Mouse (Mus musculus) neural tube, embryonic 13.5 days (tissue): ENCODE measurements at regions not wholly inside any gene's neighbourhood (a gene's known extent, or its start where the extent isn't known, plus 50 kb on each side); places are given as distances from the start of the nearest gene placed in this dataset.

ENCODE experiments used
- ATAC-seq: fragments of 200-750 bp; cut with Nextera tagmentation; 2 replicates; pipeline ENCODE4 v1.8.0; 2017; ENCODE audit warnings: low read depth, mild to moderate bottlenecking, moderate TSS enrichment, moderate library complexity
- H3K27ac ChIP-seq: fragments of 300-500 bp; sonication (generic); replicated peaks from 2 replicates; pipeline ENCODE4 v1.5.1; 2015; ENCODE audit warnings: moderate library complexity, mild to moderate bottlenecking, inconsistent platforms
- H3K27me3 ChIP-seq: fragments of 300-500 bp; sonication (generic); 2 replicates; pipeline ENCODE4 v1.6.1; 2015; ENCODE audit warnings: mild to moderate bottlenecking, inconsistent platforms
- H3K36me3 ChIP-seq: fragments of 300-500 bp; sonication (generic); 2 replicates; pipeline ENCODE4 v1.6.1; 2015; ENCODE audit warnings: mild to moderate bottlenecking, inconsistent platforms
- H3K4me1 ChIP-seq: fragments of 300-500 bp; sonication (generic); replicated peaks from 2 replicates; pipeline ENCODE4 v1.6.1; 2015; ENCODE audit warnings: inconsistent platforms
- H3K4me2 ChIP-seq: fragments of 300-500 bp; sonication (generic); 2 replicates; pipeline ENCODE4 v1.6.1; 2015; ENCODE audit warnings: inconsistent platforms, mild to moderate bottlenecking, moderate library complexity
- H3K4me3 ChIP-seq: fragments of 300-500 bp; sonication (generic); 2 replicates; pipeline ENCODE4 v1.5.1; 2015; ENCODE audit warnings: mild to moderate bottlenecking, inconsistent platforms
- H3K9ac ChIP-seq: fragments of 300-500 bp; sonication (generic); 2 replicates; pipeline ENCODE4 v1.6.1; 2015; ENCODE audit warnings: moderate library complexity, mild to moderate bottlenecking, inconsistent platforms
- H3K9me3 ChIP-seq: fragments of 300-500 bp; sonication (generic); 2 replicates; pipeline ENCODE4 v1.6.1; 2016; ENCODE audit warnings: inconsistent platforms
- WGBS: fragments of 180-500 bp; shearing (Covaris S2); methylation state at CpG from one replicate; pipeline ENCODE4 v1.1.7; 2015; 5-methylcytosine and 5-hydroxymethylcytosine counted together

DNA sequence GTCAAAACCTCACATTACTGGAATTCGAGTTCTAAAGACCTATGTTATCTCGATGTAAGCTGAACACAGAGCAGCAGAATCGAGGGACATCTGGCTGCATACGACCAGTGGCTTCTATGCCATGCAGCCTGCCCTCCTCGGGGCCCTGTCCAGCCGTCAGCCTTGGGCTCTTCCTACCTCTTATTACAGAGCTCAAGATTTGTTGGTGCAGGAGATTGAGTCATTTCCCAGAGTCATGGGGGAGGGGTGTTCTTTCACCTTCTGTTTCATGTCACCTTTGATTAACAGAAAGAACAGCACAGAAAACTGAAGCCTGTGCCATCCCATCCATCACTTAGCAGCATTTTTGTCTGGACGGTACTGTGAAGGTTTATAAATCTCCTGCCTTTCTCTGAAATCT is 52.1 kb downstream of the Sst start:
- 60% methylated on average over 7 of the region's 7 CpGs for WGBS
- no peak for ATAC-seq
- Histone ChIP-seq H3K36me3 (no peaks in the 10 kb centered on the region), H3K4me2 (no peak overlapping the region), H3K4me3 (no peak overlapping the region), H3K27ac (no peak overlapping the region; the same call in 1 of the 2 replicates), H3K4me1 (peaks cover 19% of the 10 kb centered on the region), H3K27me3 (0 out of 2 replicates have a peak, but pooled peaks cover 4% of the 10 kb centered on the region), H3K9me3 (no peaks in the 10 kb centered on the region), H3K9ac (no peak overlapping the region)

DNA sequence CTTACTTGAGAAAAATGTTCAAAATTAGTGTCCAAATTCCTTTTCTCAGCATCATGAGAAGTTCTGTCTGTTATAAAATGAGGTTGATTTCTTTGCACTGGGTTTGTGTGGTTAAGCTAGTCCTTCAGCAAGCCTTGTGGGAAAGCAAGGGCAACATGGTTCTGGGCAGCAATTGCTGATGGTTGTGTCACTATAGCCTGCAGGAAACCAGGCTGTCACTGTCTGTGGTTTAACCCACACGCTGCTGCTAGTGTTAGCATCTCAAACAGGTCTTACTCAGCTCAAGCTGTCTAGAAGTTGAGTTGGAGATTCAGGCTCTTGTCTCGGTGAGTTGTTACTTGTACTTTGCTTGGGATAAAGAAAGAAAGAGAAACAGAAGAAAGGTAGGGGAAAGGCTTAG is 52.6 kb downstream of the Sst start:
- 0 out of 2 replicates have a peak, but pooled peaks cover 4% of the 10 kb centered on the region for H3K27me3 ChIP-seq
- no peak overlapping the region; the same call in 1 of the 2 replicates for H3K27ac ChIP-seq
- H3K4me2 ChIP-seq: no peak overlapping the region
- H3K4me3 ChIP-seq: no peak overlapping the region
- no peak overlapping the region for H3K9ac ChIP-seq
- peaks cover 19% of the 10 kb centered on the region for H3K4me1 ChIP-seq
- ATAC-seq: no peak
- no peaks in the 10 kb centered on the region for H3K36me3 ChIP-seq
- WGBS: 91% methylated on average over 2 of the region's 2 CpGs
- no peaks in the 10 kb centered on the region for H3K9me3 ChIP-seq

DNA sequence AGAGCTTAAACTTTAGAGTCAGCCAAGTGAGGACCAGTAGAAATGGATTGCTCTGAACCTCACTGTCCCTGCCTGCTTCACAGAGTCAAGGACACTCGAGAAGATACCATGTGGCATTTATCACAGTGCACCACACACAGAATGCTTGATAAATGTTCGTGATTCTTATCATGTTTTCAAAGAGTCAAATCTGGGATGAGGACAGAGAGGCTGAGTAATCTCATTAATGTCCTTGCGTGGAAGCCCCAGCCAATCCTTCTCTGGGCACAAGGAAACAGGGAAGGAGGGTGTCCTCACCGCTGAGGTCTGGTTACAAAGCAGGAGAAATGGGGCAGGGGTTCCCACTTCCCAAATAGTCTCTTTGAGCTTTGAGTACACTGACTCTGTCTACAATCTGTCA is 55.8 kb downstream of the Sst start:
- ATAC-seq: no peak
- Histone ChIP-seq H3K36me3 (no peaks in the 10 kb centered on the region), H3K4me2 (no peak overlapping the region), H3K4me3 (no peak overlapping the region), H3K4me1 (peaks cover 19% of the 10 kb centered on the region), H3K9me3 (no peaks in the 10 kb centered on the region), H3K27ac (no peak overlapping the region), H3K27me3 (no peaks in the 10 kb centered on the region), H3K9ac (no peak overlapping the region)
- 78% methylated on average over 4 of the region's 4 CpGs for WGBS

DNA sequence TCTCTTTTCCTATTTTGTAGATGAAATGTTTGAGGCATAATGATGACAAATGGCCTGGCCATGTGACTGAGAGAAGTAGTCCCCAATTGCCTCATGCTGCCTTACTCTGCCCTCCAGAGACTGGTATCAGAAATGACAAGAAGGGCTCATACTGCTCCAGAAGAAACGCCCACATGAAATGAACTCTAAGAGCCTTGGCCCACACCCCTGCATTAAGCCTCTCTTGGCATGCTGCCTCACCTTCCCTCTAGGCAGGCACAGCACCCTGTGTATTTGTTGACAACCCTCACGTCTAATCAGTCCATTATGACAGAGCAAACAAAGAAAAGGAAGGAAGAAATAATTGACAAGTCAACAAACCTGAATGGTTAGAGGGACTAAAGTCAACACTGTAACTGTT is 57.2 kb downstream of the Sst start:
- Histone ChIP-seq H3K9ac (no peak overlapping the region), H3K36me3 (no peaks in the 10 kb centered on the region), H3K27me3 (no peaks in the 10 kb centered on the region), H3K27ac (no peak overlapping the region), H3K9me3 (peaks cover 3% of the 10 kb centered on the region), H3K4me2 (no peak overlapping the region), H3K4me1 (peaks cover 13% of the 10 kb centered on the region), H3K4me3 (no peak overlapping the region)
- ATAC-seq: no peak
- 80% methylated on average over 2 of the region's 2 CpGs for WGBS

DNA sequence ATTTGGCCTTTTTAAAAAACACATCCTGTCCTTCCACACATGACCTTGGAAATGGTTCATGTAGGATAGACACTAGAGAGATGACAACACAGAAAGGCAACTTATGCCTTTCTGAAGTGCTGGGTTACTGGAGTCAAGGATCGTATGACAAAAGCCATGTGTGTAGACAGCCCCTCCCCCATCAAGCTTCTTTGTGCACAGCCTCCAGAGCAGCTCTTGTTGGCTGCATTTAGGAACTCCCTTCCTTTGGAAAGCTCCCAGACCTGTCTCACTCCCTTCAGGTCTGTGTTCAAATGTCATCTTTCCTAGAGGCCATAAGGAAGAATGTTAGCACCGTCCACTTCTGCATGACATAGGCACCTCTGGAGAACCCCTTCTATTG is 57.7 kb downstream of the Sst start:
- H3K4me3 ChIP-seq: no peak overlapping the region
- ATAC-seq: no peak
- H3K27ac ChIP-seq: no peak overlapping the region
- peaks cover 8% of the 10 kb centered on the region for H3K4me1 ChIP-seq
- H3K36me3 ChIP-seq: no peaks in the 10 kb centered on the region
- H3K9ac ChIP-seq: no peak overlapping the region
- 60% methylated on average over 2 of the region's 2 CpGs for WGBS
- no peaks in the 10 kb centered on the region for H3K27me3 ChIP-seq
- H3K9me3 ChIP-seq: peaks cover 3% of the 10 kb centered on the region
- no peak overlapping the region for H3K4me2 ChIP-seq

DNA sequence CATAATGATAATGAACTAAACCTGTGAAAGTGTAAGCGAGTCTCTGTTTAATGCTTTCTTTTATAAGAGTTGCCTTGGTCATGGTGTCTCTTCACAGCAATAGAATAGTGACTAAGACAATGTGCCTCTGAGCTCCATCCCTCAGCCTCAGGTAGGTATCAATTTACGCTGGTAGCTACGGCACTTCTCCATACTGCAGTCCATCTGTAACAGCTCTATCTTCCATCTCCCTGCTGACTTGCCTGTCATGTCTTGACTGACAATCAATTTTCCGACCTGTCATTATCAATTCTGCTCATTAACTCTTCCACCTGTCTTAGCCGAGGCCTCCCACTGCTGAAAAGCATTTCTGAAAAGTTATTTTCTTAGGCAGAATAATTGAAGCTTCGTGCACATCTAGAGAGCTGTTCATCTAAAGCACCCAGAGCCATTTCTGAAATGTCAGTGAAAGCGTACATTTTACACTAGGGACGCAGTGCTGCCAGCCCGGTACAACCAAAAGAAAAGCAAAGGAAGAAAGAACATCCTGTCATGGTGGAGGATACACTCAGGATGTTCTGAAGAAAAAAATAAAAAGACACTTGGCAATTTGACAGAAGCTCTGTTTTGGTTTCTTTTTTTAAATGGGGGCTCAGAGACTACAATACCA is 58.2 kb downstream of the Sst start:
- no peak overlapping the region for H3K27ac ChIP-seq
- 0 out of 2 replicates have a peak, but pooled peaks cover 6% of the 10 kb centered on the region for H3K4me1 ChIP-seq
- no peak overlapping the region for H3K4me3 ChIP-seq
- no peaks in the 10 kb centered on the region for H3K36me3 ChIP-seq
- ATAC-seq: no peak
- peaks cover 3% of the 10 kb centered on the region for H3K9me3 ChIP-seq
- H3K4me2 ChIP-seq: no peak overlapping the region
- no peak overlapping the region for H3K9ac ChIP-seq
- 66% methylated on average over 9 of the region's 9 CpGs for WGBS
- H3K27me3 ChIP-seq: no peaks in the 10 kb centered on the region

DNA sequence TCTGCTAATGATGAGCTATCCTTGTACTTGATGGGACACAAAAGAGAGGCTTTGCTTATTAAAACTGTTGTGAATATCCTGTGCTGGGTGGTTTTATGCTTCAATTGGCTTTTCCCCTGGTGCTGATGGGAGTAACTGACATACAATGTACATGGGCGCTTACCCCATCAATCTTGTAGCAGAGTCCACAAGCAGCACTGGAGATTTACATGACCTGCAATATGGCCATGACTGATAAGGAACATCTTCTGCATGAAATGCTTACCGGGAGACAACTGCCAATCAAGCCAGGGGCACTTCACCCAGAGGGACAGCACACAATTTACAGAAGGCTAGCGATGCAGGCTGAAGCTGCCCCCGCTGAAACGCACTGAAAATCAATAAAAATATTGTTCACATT is 65.1 kb downstream of the Sst start:
- 79% methylated on average over 5 of the region's 5 CpGs for WGBS
- Histone ChIP-seq H3K9me3 (peaks cover 3% of the 10 kb centered on the region), H3K27ac (no peak overlapping the region), H3K36me3 (no peaks in the 10 kb centered on the region), H3K9ac (no peak overlapping the region), H3K4me1 (peaks cover 7% of the 10 kb centered on the region; the same call in 1 of the 2 replicates), H3K27me3 (no peaks in the 10 kb centered on the region), H3K4me2 (no peak overlapping the region), H3K4me3 (no peak overlapping the region)
- ATAC-seq: no peak

DNA sequence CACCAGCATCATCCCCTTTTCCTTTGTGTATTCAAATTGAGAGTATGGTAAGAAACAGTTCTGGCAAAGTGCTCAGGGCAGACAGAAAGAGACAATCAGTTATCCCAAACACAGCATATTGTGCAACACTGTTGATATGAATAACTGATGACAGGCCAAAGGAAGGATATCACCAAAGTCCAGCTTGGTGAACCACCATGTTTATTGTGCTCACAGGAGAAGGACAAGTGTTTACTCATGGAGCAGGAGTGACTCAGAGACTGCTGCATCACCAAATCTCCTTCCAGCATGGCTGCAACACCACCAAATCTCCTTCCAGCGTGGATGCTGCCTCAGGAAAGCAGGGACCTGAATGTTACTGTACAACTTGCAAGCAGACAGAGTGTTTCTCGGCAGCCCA is 105.5 kb downstream of the Sst start:
- H3K4me2 ChIP-seq: no peak overlapping the region
- H3K4me3 ChIP-seq: no peak overlapping the region
- H3K36me3 ChIP-seq: no peaks in the 10 kb centered on the region
- H3K27me3 ChIP-seq: no peaks in the 10 kb centered on the region
- no peak overlapping the region for H3K9ac ChIP-seq
- no peaks in the 10 kb centered on the region for H3K4me1 ChIP-seq
- ATAC-seq: no peak
- no peaks in the 10 kb centered on the region for H3K9me3 ChIP-seq
- WGBS: 89% methylated on average over 2 of the region's 2 CpGs
- H3K27ac ChIP-seq: no peak overlapping the region

DNA sequence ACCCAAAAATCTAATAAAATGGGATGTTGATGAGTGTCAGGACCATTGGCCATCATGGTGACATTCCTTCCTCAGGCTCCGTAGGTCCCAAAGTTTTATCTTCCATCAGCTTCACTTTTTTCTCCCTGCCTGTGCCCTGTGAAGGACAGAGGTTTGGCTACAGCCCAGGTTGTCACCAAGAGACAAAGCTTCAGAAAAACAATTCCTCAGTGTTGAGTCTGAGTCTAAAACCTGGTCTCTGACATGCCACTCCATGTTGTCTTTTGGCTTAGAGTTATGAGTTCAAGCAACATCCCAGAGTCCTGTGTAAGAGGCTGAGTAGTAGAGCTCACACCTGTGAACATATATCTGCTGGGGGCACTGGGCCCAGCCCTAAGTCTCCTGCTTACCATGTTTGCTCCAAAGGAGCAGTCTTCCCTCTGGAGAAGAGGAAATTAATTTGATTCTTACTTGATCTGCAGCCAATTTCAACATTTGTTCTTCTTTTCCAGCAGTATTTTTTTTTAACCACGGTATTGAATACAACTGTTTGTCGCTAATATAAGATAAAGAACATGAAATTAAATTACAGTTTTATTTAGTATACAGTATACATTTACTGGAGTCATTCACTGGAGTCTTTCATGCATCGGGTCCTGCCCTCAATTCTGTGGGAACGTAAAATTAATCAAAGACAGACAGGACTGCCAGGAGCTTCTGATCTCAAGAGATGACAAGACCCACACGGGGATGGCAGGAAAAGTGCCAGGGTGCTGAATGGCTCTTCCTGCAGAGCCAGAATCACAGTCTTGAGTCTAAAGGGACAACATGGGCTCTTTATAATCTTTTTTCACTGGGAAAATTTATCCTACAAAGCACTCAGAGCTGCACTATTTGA is 106.5 kb downstream of the Sst start:
- no peaks in the 10 kb centered on the region for H3K4me1 ChIP-seq
- no peaks in the 10 kb centered on the region for H3K27me3 ChIP-seq
- H3K9me3 ChIP-seq: no peaks in the 10 kb centered on the region
- no peak overlapping the region for H3K27ac ChIP-seq
- no peak overlapping the region for H3K4me2 ChIP-seq
- no peak overlapping the region for H3K4me3 ChIP-seq
- H3K9ac ChIP-seq: no peak overlapping the region
- no peaks in the 10 kb centered on the region for H3K36me3 ChIP-seq
- no peak for ATAC-seq
- WGBS: 78% methylated on average over 6 of the region's 6 CpGs

DNA sequence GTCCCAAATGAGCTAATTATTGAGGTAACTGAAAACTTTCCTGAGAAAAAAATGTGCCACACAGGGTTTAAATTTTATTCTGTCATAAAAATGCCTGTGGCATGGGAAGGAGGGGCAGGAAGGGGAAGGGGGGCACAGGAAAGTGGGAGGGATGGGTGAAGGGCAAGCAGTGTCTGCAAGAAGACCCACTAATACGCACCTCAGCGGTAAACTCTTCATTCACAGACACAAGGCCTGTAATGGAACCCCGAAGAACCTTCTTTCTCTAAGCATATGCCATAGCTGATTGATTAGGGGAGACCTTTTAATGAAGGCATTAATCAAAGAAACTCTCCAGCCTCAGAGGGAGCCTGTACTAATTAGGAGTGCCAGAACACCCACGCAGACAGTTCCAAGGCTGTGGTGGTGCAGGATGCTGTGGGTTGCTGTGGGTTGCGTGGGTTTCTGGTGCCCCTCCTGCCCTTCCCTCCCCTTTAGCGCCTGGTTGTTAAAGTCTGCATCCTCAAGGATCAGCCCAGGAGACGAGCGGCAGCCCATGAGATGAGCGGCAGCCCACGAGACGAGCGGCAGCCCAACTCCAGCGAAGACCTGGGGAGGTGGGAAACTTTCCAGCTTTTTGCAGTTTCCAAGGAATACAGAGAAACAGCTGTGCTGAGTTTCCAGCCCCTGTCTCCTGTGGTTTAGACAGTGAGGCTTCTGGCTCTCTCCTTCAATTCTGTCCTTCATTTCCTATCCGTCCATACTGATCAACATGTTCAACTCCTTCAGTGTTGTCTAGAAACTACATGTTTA is 110.1 kb downstream of the Sst start:
- Histone ChIP-seq H3K9me3 (no peaks in the 10 kb centered on the region), H3K4me3 (no peak overlapping the region), H3K4me2 (no peak overlapping the region), H3K9ac (no peak overlapping the region), H3K4me1 (no peaks in the 10 kb centered on the region), H3K36me3 (no peaks in the 10 kb centered on the region), H3K27me3 (no peaks in the 10 kb centered on the region), H3K27ac (no peak overlapping the region)
- WGBS: 71% methylated on average over 14 of the region's 14 CpGs
- no peak for ATAC-seq

DNA sequence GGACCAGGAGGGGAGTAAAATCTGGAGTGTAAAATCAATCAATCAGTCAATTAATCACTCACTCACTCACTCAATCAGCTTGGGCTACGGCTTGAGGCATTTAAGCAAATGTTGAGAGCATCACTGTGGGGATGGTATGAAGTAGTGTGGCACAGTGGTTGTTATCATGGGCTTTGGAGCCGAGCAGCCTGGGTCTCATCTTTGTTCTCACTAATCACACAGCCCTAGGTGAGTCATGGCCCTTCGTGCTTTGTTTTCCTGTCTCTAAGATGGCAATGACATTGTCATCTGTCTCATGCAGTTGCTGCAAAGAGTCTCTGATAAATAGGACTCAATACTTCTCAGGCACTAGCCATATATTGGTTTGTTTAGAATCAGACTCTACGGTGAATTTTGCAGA is 112.9 kb downstream of the Sst start:
- 77% methylated on average over 4 of the region's 4 CpGs for WGBS

DNA sequence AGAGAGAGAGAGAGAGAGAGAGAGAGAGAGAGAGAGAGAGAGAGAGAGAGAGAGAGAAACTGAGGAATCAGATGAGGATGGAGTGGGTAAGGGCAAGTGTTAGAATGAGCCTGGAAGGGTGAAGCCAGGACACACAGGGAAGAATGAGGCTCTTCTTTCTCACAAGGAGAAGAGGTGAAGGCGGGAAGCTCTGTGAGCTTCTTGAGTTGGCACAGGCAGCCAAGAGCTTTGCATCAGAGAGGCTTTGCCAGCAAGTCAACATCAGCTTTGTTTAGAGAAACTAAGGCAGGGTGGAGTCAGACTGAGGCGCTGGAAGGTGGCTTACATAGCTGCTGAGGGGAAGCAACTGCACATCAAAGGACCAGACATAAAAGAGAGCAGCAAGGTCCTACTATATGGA is 113.7 kb downstream of the Sst start:
- no peaks in the 10 kb centered on the region for H3K9me3 ChIP-seq
- H3K4me2 ChIP-seq: no peak overlapping the region
- H3K9ac ChIP-seq: no peak overlapping the region
- H3K4me3 ChIP-seq: no peak overlapping the region
- no peaks in the 10 kb centered on the region for H3K4me1 ChIP-seq
- no peak for ATAC-seq
- no peak overlapping the region for H3K27ac ChIP-seq
- H3K27me3 ChIP-seq: no peaks in the 10 kb centered on the region
- 57% methylated on average over 2 of the region's 2 CpGs for WGBS
- no peaks in the 10 kb centered on the region for H3K36me3 ChIP-seq

More for the DNA sequence above, 112.9 kb downstream of the Sst start:
- H3K4me1 ChIP-seq: no peaks in the 10 kb centered on the region
- no peak overlapping the region for H3K9ac ChIP-seq
- H3K27ac ChIP-seq: no peak overlapping the region
- no peaks in the 10 kb centered on the region for H3K36me3 ChIP-seq
- no peak overlapping the region for H3K4me2 ChIP-seq
- no peak for ATAC-seq
- no peak overlapping the region for H3K4me3 ChIP-seq
- H3K27me3 ChIP-seq: no peaks in the 10 kb centered on the region
- H3K9me3 ChIP-seq: no peaks in the 10 kb centered on the region
